Mouse (Mus musculus) cerebellum, adult 2 months (tissue): ENCODE measurements around the gene Zfp800.

Experiments used
- CTCF ChIP-seq: fragments of 200-500 bp; IDR thresholded peaks from 2 replicates; pipeline ENCODE4 v1.5.1; 2011; ENCODE audit warnings: low read depth, mild to moderate bottlenecking, control low read depth, low read length, moderate library complexity, borderline replicate concordance; ENCODE audit not compliant: insufficient read depth
- POLR2A ChIP-seq: fragments of 200-500 bp; IDR thresholded peaks from 2 replicates; pipeline ENCODE4 v1.6.1; 2011; ENCODE audit warnings: low read length, control low read depth, borderline replicate concordance; ENCODE audit not compliant: insufficient read depth

DNA sequence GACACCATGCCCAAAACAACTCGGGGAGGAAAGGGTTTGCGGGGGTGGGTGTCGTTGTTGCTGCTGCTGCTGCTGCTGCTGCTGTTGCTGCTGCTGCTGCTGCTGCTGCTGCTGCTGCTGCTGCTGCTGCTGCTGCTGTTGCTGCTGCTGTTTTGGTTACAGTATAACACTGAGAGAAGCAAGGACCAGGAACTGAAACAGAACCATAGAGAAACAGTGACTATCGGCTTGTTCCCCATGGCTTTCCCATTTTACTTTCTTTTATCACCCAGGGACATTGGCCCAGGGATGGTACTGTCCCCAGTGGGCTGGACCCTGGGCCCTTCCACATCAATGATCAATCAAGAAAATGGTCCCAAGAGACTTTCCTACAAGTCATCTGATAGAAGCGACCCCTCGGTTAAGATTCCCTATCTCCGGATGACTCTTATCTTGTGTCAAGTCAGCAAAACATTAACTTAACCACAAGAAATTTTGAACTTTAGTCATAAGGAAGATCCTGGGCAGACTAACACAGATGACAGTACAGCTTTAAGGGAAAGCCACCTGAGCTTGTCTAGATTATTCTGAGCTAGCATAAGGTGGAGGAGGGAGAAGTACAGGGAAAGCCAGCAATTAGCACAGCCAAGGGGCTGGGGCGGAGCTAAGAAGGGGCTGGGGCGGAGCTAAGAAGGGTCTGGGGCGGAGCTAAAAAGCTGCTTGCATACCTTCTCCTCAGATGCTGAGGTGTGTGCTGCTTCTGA is 33.2 kb upstream of the Zfp800 start:
- no peak for TF ChIP-seq POLR2A
- TF ChIP-seq CTCF = no peak
